In genomic region chr1:135684895-135685294, GRCm38 (mm10) we compare ENCODE assay signal across 18 mouse cellular contexts. TPM values are rescaled to one million over a fixed set of nuclear protein-coding genes. Genes with fewer than 3 reads are reported as not detected.
DNase-seq lines count a peak whose midpoint lies in the region; ATAC-seq lines count a peak whose summit lies in the region.
"Had no signal": no experiment of that assay in that cellular context is flagged by ENCODE, and none has a peak within 500 bp of the region (broad histone marks: within the 10 kb centered on the region; RNA-seq: fewer than 3 reads in every experiment).

No protein-coding gene starts in this region.

- intact Hi-C loops in heart, postnatal 36 days (cut with DNase I): no loop called here

- no peaks in the 10 kb centered on the region for H3K36me3 ChIP-seq in embryonic facial prominence, embryonic 14.5 days (ENCODE audit: control insufficient read depth, insufficient read depth, low read length)
- no peaks in the 10 kb centered on the region for H3K36me3 ChIP-seq in embryonic facial prominence, embryonic 10.5 days (replicated peaks)
- H3K36me3 ChIP-seq in heart, embryonic 14.5 days (ENCODE audit: control insufficient read depth, insufficient read depth, low read length): no peaks in the 10 kb centered on the region
- no peaks in the 10 kb centered on the region for H3K36me3 ChIP-seq in midbrain, embryonic 14.5 days (ENCODE audit: control insufficient read depth, insufficient read depth, low read length)
- H3K36me3 ChIP-seq in midbrain, embryonic 11.5 days (ENCODE audit: control insufficient read depth, insufficient read depth, low read length): no peaks in the 10 kb centered on the region
- no peaks in the 10 kb centered on the region for H3K36me3 ChIP-seq in liver, embryonic 12.5 days
- H3K36me3 ChIP-seq in midbrain, embryonic 16.5 days (ENCODE audit: control insufficient read depth, insufficient read depth, low read length): no peaks in the 10 kb centered on the region
- H3K36me3 ChIP-seq: embryonic facial prominence, embryonic 12.5 days; limb, embryonic 15.5 days had no signal

- H3K4me3 ChIP-seq in embryonic facial prominence, embryonic 14.5 days (ENCODE audit: low read depth, low read length): no peak overlapping the region
- H3K4me3 ChIP-seq in embryonic facial prominence, embryonic 10.5 days: no peak overlapping the region
- H3K4me3 ChIP-seq in heart, embryonic 14.5 days (ENCODE audit: control insufficient read depth in 1 of 2, insufficient read depth in 1 of 2, low read depth in 1 of 2, low read length in 2 of 2): no peak overlapping the region
- H3K4me3 ChIP-seq in midbrain, embryonic 14.5 days (replicated peaks; ENCODE audit: low read depth, low read length): no peak overlapping the region
- no peak overlapping the region for H3K4me3 ChIP-seq in midbrain, embryonic 11.5 days (ENCODE audit: low read depth, low read length)
- no peak overlapping the region for H3K4me3 ChIP-seq in liver, embryonic 12.5 days
- H3K4me3 ChIP-seq in midbrain, embryonic 16.5 days (ENCODE audit: low read depth, low read length): no peak overlapping the region
- H3K4me3 ChIP-seq: embryonic facial prominence, embryonic 12.5 days; limb, embryonic 15.5 days had no signal

- no peak overlapping the region for H3K9ac ChIP-seq in embryonic facial prominence, embryonic 14.5 days (ENCODE audit: low read depth, low read length)
- no peak overlapping the region for H3K9ac ChIP-seq in heart, embryonic 14.5 days (ENCODE audit: low read length)
- no peak overlapping the region for H3K9ac ChIP-seq in midbrain, embryonic 14.5 days (replicated peaks; ENCODE audit: low read length)
- no peak overlapping the region for H3K9ac ChIP-seq in midbrain, embryonic 11.5 days (ENCODE audit: low read length)
- H3K9ac ChIP-seq in liver, embryonic 12.5 days: no peak overlapping the region
- no peak overlapping the region for H3K9ac ChIP-seq in midbrain, embryonic 16.5 days (ENCODE audit: low read depth, low read length)
- H3K9ac ChIP-seq: embryonic facial prominence, embryonic 12.5 days; forebrain, postnatal 0 days; limb, embryonic 15.5 days; liver, postnatal 0 days had no signal

- peak overlapping the region; percentile 91; the same call in 1 of the 2 replicates for H3K4me2 ChIP-seq in embryonic facial prominence, embryonic 14.5 days (ENCODE audit: low read depth, low read length)
- H3K4me2 ChIP-seq in heart, embryonic 14.5 days (ENCODE audit: low read length): peak overlapping the region; percentile 92; the same call in 1 of the 2 replicates
- 0 out of 2 replicates have a peak overlapping the region, but pooled peaks have one; percentile 98 for H3K4me2 ChIP-seq in midbrain, embryonic 14.5 days (ENCODE audit: low read length)
- no peak overlapping the region for H3K4me2 ChIP-seq in midbrain, embryonic 11.5 days
- no peak overlapping the region for H3K4me2 ChIP-seq in liver, embryonic 12.5 days
- no peak overlapping the region for H3K4me2 ChIP-seq in midbrain, embryonic 16.5 days (ENCODE audit: low read length)
- H3K4me2 ChIP-seq: embryonic facial prominence, embryonic 12.5 days; limb, embryonic 15.5 days had no signal

- H3K9me3 ChIP-seq in embryonic facial prominence, embryonic 14.5 days (ENCODE audit: control insufficient read depth, low read length): no peaks in the 10 kb centered on the region
- H3K9me3 ChIP-seq in embryonic facial prominence, embryonic 10.5 days: no peaks in the 10 kb centered on the region
- no peaks in the 10 kb centered on the region for H3K9me3 ChIP-seq in heart, embryonic 14.5 days (ENCODE audit: control insufficient read depth, low read length)
- H3K9me3 ChIP-seq in midbrain, embryonic 14.5 days (ENCODE audit: control insufficient read depth, low read length): no peaks in the 10 kb centered on the region
- H3K9me3 ChIP-seq in midbrain, embryonic 11.5 days (ENCODE audit: control insufficient read depth, low read length): no peaks in the 10 kb centered on the region
- no peaks in the 10 kb centered on the region for H3K9me3 ChIP-seq in liver, embryonic 12.5 days (replicated peaks)
- no peaks in the 10 kb centered on the region for H3K9me3 ChIP-seq in midbrain, embryonic 16.5 days (replicated peaks; ENCODE audit: control insufficient read depth, low read length, poor library complexity, severe bottlenecking)
- H3K9me3 ChIP-seq: embryonic facial prominence, embryonic 12.5 days; limb, embryonic 15.5 days had no signal

- H3K27ac ChIP-seq in embryonic facial prominence, embryonic 14.5 days (replicated peaks; ENCODE audit: low read depth, low read length): no peak overlapping the region
- H3K27ac ChIP-seq in embryonic facial prominence, embryonic 10.5 days (replicated peaks): no peak overlapping the region
- H3K27ac ChIP-seq in heart, embryonic 14.5 days (replicated peaks in 1 of 2; ENCODE audit: control insufficient read depth in 1 of 2, insufficient read depth in 1 of 2, low read depth in 2 of 2, low read length in 2 of 2): no peak overlapping the region
- H3K27ac ChIP-seq in midbrain, embryonic 14.5 days (replicated peaks; ENCODE audit: low read depth, low read length): no peak overlapping the region
- no peak overlapping the region for H3K27ac ChIP-seq in midbrain, embryonic 11.5 days (ENCODE audit: low read depth, low read length)
- no peak overlapping the region for H3K27ac ChIP-seq in liver, embryonic 12.5 days
- no peak overlapping the region for H3K27ac ChIP-seq in midbrain, embryonic 16.5 days (ENCODE audit: low read length)
- H3K27ac ChIP-seq: embryonic facial prominence, embryonic 12.5 days; limb, embryonic 15.5 days had no signal

- no peak for DNase-seq in embryonic facial prominence, embryonic 14.5 days (ENCODE audit: low spot score)
- DNase-seq in embryonic facial prominence, embryonic 10.5 days (ENCODE audit: low spot score): no peak
- DNase-seq in heart, postnatal 36 days: no peak
- no peak for DNase-seq in midbrain, embryonic 14.5 days
- no peak for DNase-seq in midbrain, embryonic 11.5 days (ENCODE audit: low spot score, missing footprints)
- DNase-seq: adrenal gland, postnatal 10 days; cerebellum, adult 18-20 months; forebrain, postnatal 0 days; kidney, adult 8-10 months; kidney, postnatal 36 days; liver, postnatal 0 days; right cerebral cortex, postnatal 14 days; thymus, postnatal 14 days had no signal

- H3K27me3 ChIP-seq in embryonic facial prominence, embryonic 14.5 days (replicated peaks; ENCODE audit: control insufficient read depth, insufficient read depth, low read length): no peaks in the 10 kb centered on the region
- peaks cover 53% of the 10 kb centered on the region for H3K27me3 ChIP-seq in embryonic facial prominence, embryonic 10.5 days (replicated peaks; ENCODE audit: low read depth, poor library complexity, severe bottlenecking)
- no peaks in the 10 kb centered on the region for H3K27me3 ChIP-seq in heart, embryonic 14.5 days (ENCODE audit: control insufficient read depth, insufficient read depth, low read length)
- 0 out of 2 replicates have a peak, but pooled peaks cover 8% of the 10 kb centered on the region for H3K27me3 ChIP-seq in midbrain, embryonic 14.5 days (ENCODE audit: control insufficient read depth, insufficient read depth, low read length)
- peaks cover 38% of the 10 kb centered on the region for H3K27me3 ChIP-seq in midbrain, embryonic 11.5 days (ENCODE audit: control insufficient read depth, insufficient read depth, low read length)
- peaks cover 58% of the 10 kb centered on the region for H3K27me3 ChIP-seq in liver, embryonic 12.5 days (replicated peaks)
- H3K27me3 ChIP-seq in midbrain, embryonic 16.5 days (ENCODE audit: control insufficient read depth, insufficient read depth, low read depth, low read length): peaks cover 6% of the 10 kb centered on the region; the same call in 1 of the 2 replicates

- 48% methylated on average over 4 of the region's 4 CpGs for WGBS in embryonic facial prominence, embryonic 14.5 days
- 52% methylated on average over 4 of the region's 4 CpGs for WGBS in embryonic facial prominence, embryonic 10.5 days
- 61% methylated on average over 4 of the region's 4 CpGs for WGBS in heart, embryonic 14.5 days
- WGBS in midbrain, embryonic 14.5 days: 53% methylated on average over 4 of the region's 4 CpGs
- WGBS in midbrain, embryonic 11.5 days: 56% methylated on average over 4 of the region's 4 CpGs
- 45% methylated on average over 4 of the region's 4 CpGs for WGBS in liver, embryonic 12.5 days (ENCODE audit: insufficient replicate concordance)
- WGBS in midbrain, embryonic 16.5 days: 48% methylated on average over 4 of the region's 4 CpGs

- H3K4me1 ChIP-seq in embryonic facial prominence, embryonic 14.5 days (ENCODE audit: control insufficient read depth, insufficient read depth, low read length): peaks cover 17% of the 10 kb centered on the region
- H3K4me1 ChIP-seq in embryonic facial prominence, embryonic 10.5 days: peaks cover 41% of the 10 kb centered on the region
- peaks cover 12 to 15% of the 10 kb centered on the region in 2 experiments for H3K4me1 ChIP-seq in heart, embryonic 14.5 days (ENCODE audit: control insufficient read depth in 2 of 2, insufficient read depth in 2 of 2, low read length in 2 of 2)
- H3K4me1 ChIP-seq in midbrain, embryonic 14.5 days (ENCODE audit: control insufficient read depth, insufficient read depth, low read length): peaks cover 18% of the 10 kb centered on the region
- H3K4me1 ChIP-seq in midbrain, embryonic 11.5 days (ENCODE audit: control insufficient read depth, insufficient read depth, low read length): peaks cover 3% of the 10 kb centered on the region
- peaks cover 21% of the 10 kb centered on the region for H3K4me1 ChIP-seq in liver, embryonic 12.5 days
- H3K4me1 ChIP-seq in midbrain, embryonic 16.5 days (ENCODE audit: control insufficient read depth, insufficient read depth, low read length): peaks cover 14% of the 10 kb centered on the region

- no peak for ATAC-seq in embryonic facial prominence, embryonic 14.5 days (ENCODE audit: low read depth)
- ATAC-seq in heart, embryonic 14.5 days (ENCODE audit: insufficient number of reproducible peaks, insufficient read depth, low FRiP score, low read depth): no peak
- no peak for ATAC-seq in midbrain, embryonic 14.5 days (ENCODE audit: low FRiP score, low TSS enrichment)
- ATAC-seq in midbrain, embryonic 11.5 days (ENCODE audit: low FRiP score): no peak
- ATAC-seq in liver, embryonic 12.5 days: no peak
- ATAC-seq in midbrain, embryonic 16.5 days: no peak
- ATAC-seq: forebrain, postnatal 0 days; liver, postnatal 0 days had no signal

RNA-seq across cellular contexts. Expression of gene Csrp1, which starts 35.0 kb away (rescaled TPM):
- 112 and 119 TPM in 2 replicates for polyA plus RNA-seq in embryonic facial prominence, embryonic 14.5 days (2014; fragmentation: Nextera tagmentation; extraction: Ambion mirVana)
- 47.4 and 51.9 TPM in 2 replicates for polyA plus RNA-seq in embryonic facial prominence, embryonic 10.5 days (2016; fragmentation: Nextera tagmentation; extraction: Ambion mirVana)
- polyA plus RNA-seq in heart, embryonic 14.5 days (2014; fragmentation: Nextera tagmentation; extraction: Ambion mirVana): 133 and 220 TPM in 2 replicates
- 10 to 100 TPM; 46.5 to 52.8 TPM for total RNA-seq in heart, postnatal 36 days (2021)
- polyA plus RNA-seq in midbrain, embryonic 14.5 days (2014; fragmentation: Nextera tagmentation; extraction: Ambion mirVana): 13.2 and 16.1 TPM in 2 replicates
- polyA plus RNA-seq in midbrain, embryonic 11.5 days (2014; fragmentation: Nextera tagmentation; extraction: Ambion mirVana): 33.2 and 34.1 TPM in 2 replicates
- polyA plus RNA-seq in liver, embryonic 12.5 days (2016; fragmentation: Nextera tagmentation; extraction: Ambion mirVana): 56.2 and 60.7 TPM in 2 replicates
- 11.4 and 13.1 TPM in 2 replicates for polyA plus RNA-seq in midbrain, embryonic 16.5 days (2015; fragmentation: Nextera tagmentation; extraction: Ambion mirVana)

Comparison
In these comparisons a context has a peak if more than half of its experiments do, and no peak if none do; other contexts are left out.
1. H3K4me2 ChIP-seq: peak in embryonic facial prominence, embryonic 14.5 days (single experiment), heart, embryonic 14.5 days (single experiment) and midbrain, embryonic 14.5 days (single experiment); none in midbrain, embryonic 11.5 days (single experiment), liver, embryonic 12.5 days (single experiment) and midbrain, embryonic 16.5 days (single experiment).